Mouse (Mus musculus) bone marrow, adult 2 months (tissue): Measurements from ENCODE around the gene Ermard. TPM values are rescaled to one million over a fixed set of nuclear protein-coding genes. Genes with fewer than 3 reads are reported as not detected.
A peak's percentile ranks its signal among the peaks of the same experiment; 100 is the strongest.
"Not testable (repeated sequence)": the region's sequence is repeated elsewhere in the genome, so short reads cannot be mapped to it uniquely, and the experiment has no call there.

Experiments used
- H3K27ac ChIP-seq: fragments of 200-500 bp; 2 replicates; pipeline ENCODE4 v1.5.1; 2012; ENCODE audit warnings: low read depth, mild to moderate bottlenecking, control low read depth, inconsistent platforms, low read length; ENCODE audit not compliant: control insufficient read depth, poor library complexity, insufficient read depth
- H3K4me1 ChIP-seq: fragments of 200-500 bp; 2 replicates; pipeline ENCODE4 v1.6.1; 2011; ENCODE audit warnings: low read length; ENCODE audit not compliant: control insufficient read depth, insufficient read depth
- H3K4me3 ChIP-seq: fragments of 200-500 bp; replicated peaks from 2 replicates; pipeline ENCODE3; 2011; ENCODE audit warnings: mild to moderate bottlenecking, low read depth, low read length, control low read depth; ENCODE audit not compliant: control insufficient read depth
- WGBS: fragments of 180-500 bp; shearing (Covaris S2); methylation state at CpG from one replicate; pipeline ENCODE4 v1.1.7; 2018; 5-methylcytosine and 5-hydroxymethylcytosine counted together
- polyA plus RNA-seq: library from polyadenylated mRNA; stranded (reverse); fragments of >200 nt; gene quantifications from 2 replicates; pipeline ENCODE4 v1.2.4, GENCODE M21; 2011; ENCODE audit warnings: low replicate concordance; ENCODE audit not compliant: missing spikeins, insufficient read depth, insufficient read length

Gene Ermard
- polyA plus RNA-seq, result 40.5 and 47.5 TPM in 2 replicates

DNA sequence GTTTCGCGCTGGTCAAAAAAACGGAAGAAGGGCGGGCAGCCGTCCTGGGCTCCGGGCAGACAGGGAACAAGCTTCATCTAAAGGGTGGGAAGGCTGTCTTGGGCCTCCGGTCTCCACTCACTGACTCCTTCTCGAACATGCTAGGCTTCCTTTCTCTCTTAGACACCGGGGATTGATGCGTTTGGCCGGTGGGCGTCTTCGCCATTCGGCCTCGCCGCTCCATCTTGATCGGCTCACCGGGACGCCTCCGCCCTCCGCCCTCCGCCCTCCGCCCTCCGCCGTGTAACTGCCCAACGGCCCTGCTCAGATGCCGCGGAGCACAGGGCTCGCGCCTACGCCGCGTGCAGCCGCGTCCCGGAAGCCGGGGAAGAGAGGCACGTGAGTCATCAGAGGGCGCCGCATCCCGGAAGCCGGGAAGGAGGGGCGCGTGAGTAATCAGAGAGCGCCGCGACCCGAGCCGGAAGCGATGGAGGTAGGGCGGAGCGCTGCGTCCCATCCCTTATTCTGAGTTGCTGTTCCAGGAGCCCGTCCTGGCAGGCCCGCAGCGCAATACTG, at the start of gene Ermard, which contains the start of the genes Tcte3 and Gm3448:
TSS of gene Ermard (plus strand) at position 34 of the 555 bp plus-strand sequence.
TSS of gene Tcte3 (minus strand) at position 314 of the 555 bp plus-strand sequence.
TSS of gene Gm3448 (minus strand) at position 363 of the 555 bp plus-strand sequence.
- not testable (repeated sequence) for H3K4me1 ChIP-seq, H3K4me3 ChIP-seq, H3K27ac ChIP-seq
- 0% methylated on average over 19 of the region's 56 CpGs for WGBS

DNA sequence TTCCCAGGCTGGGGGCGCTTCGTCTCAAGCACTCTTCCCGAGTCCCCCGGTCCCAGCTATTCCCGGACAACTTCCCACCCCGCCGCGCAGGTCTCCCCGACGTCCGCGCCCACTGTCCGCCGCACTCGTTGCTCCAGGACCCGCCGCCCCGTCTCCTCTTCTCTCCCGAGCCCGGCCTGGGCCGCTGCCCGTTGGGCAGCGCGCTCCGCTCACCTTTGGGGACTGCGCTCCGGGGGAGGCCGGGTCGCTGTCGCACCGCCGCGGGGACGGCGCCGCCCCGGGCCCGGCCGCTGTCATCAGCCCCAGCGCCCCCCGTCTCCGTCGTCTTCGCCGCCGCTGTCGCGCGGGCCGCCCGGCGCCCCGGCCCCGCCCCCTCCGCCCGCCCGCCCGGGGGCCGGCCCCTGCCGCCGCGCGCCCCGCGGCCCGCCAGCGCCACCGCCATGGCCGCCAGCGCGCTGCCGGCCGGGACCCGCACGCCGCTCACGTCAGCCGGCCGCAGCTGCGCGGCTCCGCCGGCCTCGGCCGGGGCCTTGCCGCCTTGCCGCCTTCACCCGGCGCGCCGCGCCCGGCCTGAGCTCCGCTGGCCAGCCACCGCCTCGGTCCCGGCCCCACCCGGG, 48.4 kb upstream of the Ermard start:
- WGBS, result no CpG with 5 or more reads among the region's 98 CpGs
- H3K27ac ChIP-seq, H3K4me1 ChIP-seq, H3K4me3 ChIP-seq: not testable (repeated sequence)

- H3K4me3 ChIP-seq, H3K4me1 ChIP-seq, H3K27ac ChIP-seq: not testable (repeated sequence)
- WGBS, result no CpG with 5 or more reads among the region's 47 CpGs
Observed at GRCm38 (mm10) chr17:14993139-14993832, 47.7 kb upstream of the Ermard start.

DNA sequence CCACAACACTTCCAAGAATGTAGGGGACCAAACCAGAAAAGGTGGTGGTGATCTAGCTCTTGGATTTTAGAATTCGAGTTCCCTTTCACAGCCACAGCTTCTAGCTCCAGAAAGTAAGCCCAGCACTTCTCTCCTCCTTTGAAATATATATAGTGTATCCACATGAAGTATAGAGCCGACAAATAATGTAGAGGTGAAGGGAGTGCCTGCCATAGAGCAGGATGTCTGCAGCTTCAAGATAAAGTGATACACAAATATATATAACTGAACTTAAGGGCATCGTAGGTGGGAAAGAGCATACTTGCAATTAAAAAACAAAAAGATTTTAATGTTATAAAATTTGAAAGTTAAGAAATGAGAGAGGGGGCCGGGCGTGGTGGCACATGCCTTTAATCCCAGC, 46.9 kb upstream of the Ermard start:
- H3K4me1 ChIP-seq, H3K27ac ChIP-seq, H3K4me3 ChIP-seq: not testable (repeated sequence)
- WGBS, result no CpG with 5 or more reads among the region's 5 CpGs

DNA sequence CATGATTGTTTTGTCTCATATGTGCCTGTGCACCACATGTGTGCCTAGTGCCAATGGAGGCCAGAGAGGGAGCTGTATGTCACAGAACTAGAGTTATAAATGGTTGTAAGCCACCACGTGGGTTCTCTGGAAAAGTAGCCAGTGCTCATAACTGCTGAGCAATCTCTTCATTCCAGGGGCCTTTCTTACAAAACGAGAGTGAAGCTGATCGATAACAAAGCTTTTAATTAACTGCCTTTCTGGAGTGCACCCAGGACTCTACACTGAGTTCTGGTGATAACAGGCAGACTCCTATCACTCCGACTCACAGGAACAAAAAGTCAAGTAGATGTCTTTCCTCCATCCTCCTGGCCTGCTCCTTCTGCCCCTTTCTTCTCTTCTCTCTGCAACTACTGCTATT, 41.0 kb upstream of the Ermard start:
- no CpG with 5 or more reads among the region's 4 CpGs for WGBS
- H3K27ac ChIP-seq, H3K4me3 ChIP-seq, H3K4me1 ChIP-seq: not testable (repeated sequence)

DNA sequence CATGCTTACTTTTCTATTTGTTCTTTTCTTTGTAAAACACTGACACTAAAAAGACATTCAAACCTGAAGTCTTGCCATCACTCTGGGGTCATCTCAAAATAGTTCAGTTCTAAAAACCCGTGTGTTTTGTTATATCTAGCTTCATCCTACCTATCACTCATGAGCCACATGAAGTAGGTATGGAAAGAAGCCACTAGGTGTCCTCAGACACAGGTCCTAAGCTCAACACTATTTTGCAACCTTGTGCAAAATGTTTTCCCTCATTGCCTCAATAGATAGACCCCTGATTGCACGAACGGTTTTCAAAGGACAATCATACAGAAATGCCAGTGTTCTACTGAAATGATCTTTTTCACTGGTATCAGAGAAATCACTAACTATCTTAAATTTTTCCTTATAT, 31.9 kb upstream of the Ermard start:
- WGBS, result no CpG with 5 or more reads among the region's 3 CpGs
- not testable (repeated sequence) for H3K4me1 ChIP-seq, H3K4me3 ChIP-seq, H3K27ac ChIP-seq

DNA sequence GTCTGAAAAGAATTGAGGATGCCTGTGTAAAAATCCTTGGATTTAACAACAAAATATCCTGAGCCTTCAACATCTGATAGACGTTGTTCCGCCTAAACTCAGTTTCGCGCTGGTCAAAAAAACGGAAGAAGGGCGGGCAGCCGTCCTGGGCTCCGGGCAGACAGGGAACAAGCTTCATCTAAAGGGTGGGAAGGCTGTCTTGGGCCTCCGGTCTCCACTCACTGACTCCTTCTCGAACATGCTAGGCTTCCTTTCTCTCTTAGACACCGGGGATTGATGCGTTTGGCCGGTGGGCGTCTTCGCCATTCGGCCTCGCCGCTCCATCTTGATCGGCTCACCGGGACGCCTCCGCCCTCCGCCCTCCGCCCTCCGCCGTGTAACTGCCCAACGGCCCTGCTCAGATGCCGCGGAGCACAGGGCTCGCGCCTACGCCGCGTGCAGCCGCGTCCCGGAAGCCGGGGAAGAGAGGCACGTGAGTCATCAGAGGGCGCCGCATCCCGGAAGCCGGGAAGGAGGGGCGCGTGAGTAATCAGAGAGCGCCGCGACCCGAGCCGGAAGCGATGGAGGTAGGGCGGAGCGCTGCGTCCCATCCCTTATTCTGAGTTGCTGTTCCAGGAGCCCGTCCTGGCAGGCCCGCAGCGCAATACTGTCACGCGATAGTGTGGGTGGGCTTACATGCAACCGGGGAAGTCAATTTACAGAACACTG, 31.1 kb upstream of the Ermard start, which contains the start of gene Gm3435:
TSS of gene Gm3435 (plus strand) at position 471 of the 708 bp plus-strand sequence.
- not testable (repeated sequence) for H3K4me3 ChIP-seq, H3K27ac ChIP-seq, H3K4me1 ChIP-seq
- no CpG with 5 or more reads among the region's 60 CpGs for WGBS

DNA sequence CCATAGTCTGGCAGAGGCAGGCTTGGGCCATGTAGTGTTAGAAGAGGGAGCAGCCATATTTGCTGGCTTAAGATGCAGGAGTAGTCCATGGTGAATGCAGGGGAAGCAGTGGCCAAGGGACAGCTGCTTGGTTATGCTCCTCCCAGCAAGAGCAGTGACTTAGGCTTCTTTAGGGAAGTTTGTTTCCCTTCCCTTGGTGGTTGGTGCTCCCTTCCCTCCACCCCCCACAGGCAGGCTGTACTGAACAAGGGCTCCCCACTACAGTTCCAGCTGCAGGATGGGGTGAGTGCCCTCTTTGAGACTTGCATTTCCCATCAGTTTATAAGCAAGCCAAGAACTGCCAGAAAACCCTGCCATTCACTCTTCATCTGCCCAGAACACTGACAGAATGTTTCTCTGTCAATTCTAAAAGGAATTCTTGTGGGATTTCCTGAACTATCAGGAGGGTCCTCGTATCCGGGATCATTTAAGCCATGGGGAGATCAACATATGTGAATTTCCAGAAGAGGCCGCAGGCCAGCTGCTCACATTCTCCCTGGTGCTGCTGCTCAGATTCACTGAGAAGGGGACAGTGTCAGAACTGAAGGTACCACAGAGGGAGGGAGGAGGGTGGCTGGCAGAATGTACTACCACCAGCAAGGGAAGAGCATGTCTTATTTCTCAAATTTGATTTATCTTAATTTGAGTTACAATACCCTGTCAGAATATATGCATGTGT, 19.3 kb upstream of the Ermard start:
- not testable (repeated sequence) for H3K4me3 ChIP-seq, H3K4me1 ChIP-seq
- H3K27ac ChIP-seq, result peak overlapping the region; percentile 48; the same call in 1 of the 2 replicates
- 82% methylated on average over 3 of the region's 3 CpGs for WGBS

DNA sequence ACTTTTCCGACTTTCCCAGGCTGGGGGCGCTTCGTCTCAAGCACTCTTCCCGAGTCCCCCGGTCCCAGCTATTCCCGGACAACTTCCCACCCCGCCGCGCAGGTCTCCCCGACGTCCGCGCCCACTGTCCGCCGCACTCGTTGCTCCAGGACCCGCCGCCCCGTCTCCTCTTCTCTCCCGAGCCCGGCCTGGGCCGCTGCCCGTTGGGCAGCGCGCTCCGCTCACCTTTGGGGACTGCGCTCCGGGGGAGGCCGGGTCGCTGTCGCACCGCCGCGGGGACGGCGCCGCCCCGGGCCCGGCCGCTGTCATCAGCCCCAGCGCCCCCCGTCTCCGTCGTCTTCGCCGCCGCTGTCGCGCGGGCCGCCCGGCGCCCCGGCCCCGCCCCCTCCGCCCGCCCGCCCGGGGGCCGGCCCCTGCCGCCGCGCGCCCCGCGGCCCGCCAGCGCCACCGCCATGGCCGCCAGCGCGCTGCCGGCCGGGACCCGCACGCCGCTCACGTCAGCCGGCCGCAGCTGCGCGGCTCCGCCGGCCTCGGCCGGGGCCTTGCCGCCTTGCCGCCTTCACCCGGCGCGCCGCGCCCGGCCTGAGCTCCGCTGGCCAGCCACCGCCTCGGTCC, 17.0 kb upstream of the Ermard start:
- H3K4me1 ChIP-seq, H3K4me3 ChIP-seq, H3K27ac ChIP-seq: not testable (repeated sequence)
- no CpG with 5 or more reads among the region's 97 CpGs for WGBS

DNA sequence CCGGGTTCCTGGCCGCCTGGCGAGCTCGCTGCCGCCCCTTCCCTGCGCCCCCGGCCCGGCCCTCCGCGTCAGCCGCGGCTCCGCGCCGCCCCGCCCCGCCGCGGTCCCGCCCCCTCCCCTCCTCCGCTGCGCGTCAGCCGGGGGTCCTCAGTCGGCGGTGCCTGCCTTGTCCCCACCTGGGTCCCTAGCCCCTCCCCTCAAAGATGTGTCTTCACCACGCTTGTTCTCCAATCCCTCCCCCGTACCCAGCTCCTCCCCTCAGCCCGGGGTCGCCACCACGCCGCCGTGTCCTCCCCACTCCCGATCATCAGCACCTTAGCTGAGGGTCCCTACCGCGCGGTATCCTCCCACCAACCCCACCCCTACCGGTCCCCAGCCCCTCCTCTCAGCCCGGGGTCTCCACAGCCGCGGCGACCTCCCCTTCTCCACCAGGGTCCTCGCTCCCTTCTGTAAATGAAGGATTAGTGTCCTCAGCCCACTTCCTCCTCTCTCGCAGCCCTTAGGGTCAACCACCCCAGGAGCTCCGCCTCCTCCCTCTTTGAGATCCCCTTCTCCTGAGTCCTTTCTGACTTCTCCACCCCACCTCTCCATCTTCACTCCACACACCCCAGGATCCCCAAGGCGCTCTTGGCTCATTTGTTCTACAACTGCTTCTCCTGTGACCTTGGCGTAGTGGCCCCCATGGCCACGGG, 16.4 kb upstream of the Ermard start:
- H3K4me3 ChIP-seq, H3K27ac ChIP-seq, H3K4me1 ChIP-seq: not testable (repeated sequence)
- no CpG with 5 or more reads among the region's 48 CpGs for WGBS

- H3K4me3 ChIP-seq, H3K27ac ChIP-seq, H3K4me1 ChIP-seq: not testable (repeated sequence)
- WGBS, result no CpG with 5 or more reads among the region's 6 CpGs
Observed at GRCm38 (mm10) chr17:15025513-15025912, 15.5 kb upstream of the Ermard start.

DNA sequence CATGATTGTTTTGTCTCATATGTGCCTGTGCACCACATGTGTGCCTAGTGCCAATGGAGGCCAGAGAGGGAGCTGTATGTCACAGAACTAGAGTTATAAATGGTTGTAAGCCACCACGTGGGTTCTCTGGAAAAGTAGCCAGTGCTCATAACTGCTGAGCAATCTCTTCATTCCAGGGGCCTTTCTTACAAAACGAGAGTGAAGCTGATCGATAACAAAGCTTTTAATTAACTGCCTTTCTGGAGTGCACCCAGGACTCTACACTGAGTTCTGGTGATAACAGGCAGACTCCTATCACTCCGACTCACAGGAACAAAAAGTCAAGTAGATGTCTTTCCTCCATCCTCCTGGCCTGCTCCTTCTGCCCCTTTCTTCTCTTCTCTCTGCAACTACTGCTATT, 9.6 kb upstream of the Ermard start:
- no CpG with 5 or more reads among the region's 4 CpGs for WGBS
- H3K4me3 ChIP-seq, H3K27ac ChIP-seq, H3K4me1 ChIP-seq: not testable (repeated sequence)
